Mouse (Mus musculus) gastrocnemius, postnatal 14 days (tissue): ENCODE results near the gene Nav2. TPM values are rescaled to one million over a fixed set of nuclear protein-coding genes. Genes with fewer than 3 reads are reported as not detected.
A peak's percentile ranks its signal among the peaks of the same experiment; 100 is the strongest.

Source experiments
- DNase-seq: peaks from one replicate; pipeline ENCODE4 v3.0.0; 2021; ENCODE audit warnings: mixed read lengths
- intact Hi-C: fragments of 180-260 bp; cut with DNase I; formaldehyde crosslinking; loops from one replicate; pipeline ENCODE4 v1.15.1; 2025; ENCODE audit warnings: low total_unique reads
- total RNA-seq, 2 experiments: library from RNA; stranded (reverse); gene quantifications; 2 replicates each; pipeline ENCODE4 v1.2.3; 2021

Nav2 gene
- total RNA-seq, 2 experiments from 2014 or later, result 26.2 to 39.3 TPM

GRCm38 (mm10) chr7:49250581-49251307, 342.2 kb downstream of the Nav2 start:
- DNase-seq, result no peak
- intact Hi-C loops, result loop anchor here (5.0 kb wide), 1 partner anchor 172 kb away; no protein-coding TSS in a partner anchor

DNA sequence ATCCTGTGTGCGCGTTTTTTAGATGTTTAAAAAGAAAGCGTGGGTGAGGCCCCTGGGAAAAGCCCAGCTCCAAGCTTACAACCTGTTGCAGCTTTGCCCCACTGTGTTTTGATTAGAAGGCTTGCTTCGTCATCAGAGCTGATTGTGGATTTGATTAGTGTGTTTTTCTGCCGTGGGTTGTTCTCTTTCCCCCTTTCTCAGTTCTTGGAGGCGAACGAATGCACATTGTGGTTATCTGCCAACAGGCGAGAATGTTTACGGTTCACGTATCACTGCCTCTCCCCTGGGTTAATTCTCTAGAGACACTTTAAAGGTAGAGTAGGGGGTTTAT, 342.8 kb downstream of the Nav2 start:
- intact Hi-C loops, result loop anchor here (5.0 kb wide), 1 partner anchor 171 kb away; no protein-coding TSS in a partner anchor
- no peak for DNase-seq

GRCm38 (mm10) chr7:49252444-49252843, 343.9 kb downstream of the Nav2 start:
- intact Hi-C loops, result loop anchor here (5.0 kb wide), 1 partner anchor 170 kb away; no protein-coding TSS in a partner anchor
- DNase-seq, result no peak

DNA sequence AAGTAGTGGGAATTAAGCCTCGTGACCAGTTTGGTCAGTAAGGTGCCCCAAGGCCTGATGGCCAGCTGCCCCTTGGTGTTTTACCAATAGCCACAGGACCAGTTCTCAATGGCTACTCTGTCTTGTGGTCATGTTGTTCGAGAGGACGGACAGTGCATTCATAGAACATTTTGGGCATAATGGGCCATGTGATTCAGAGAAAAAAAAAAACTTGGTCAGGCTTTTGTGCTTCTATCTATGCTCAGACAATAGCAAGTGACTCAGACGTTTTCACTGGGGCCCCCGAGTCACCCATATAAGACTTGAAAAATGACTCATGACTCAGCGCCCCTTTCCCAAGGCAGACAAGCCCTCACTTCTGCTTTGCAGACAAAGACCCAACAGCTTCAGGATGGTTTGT, 344.4 kb downstream of the Nav2 start:
- intact Hi-C loops, result loop anchor here (5.0 kb wide), 1 partner anchor 169 kb away; no protein-coding TSS in a partner anchor
- DNase-seq, result no peak

GRCm38 (mm10) chr7:49255053-49255452, 346.5 kb downstream of the Nav2 start:
- intact Hi-C loops, result no loop called here
- DNase-seq, result no peak

GRCm38 (mm10) chr7:49257234-49257906, 348.9 kb downstream of the Nav2 start:
- intact Hi-C loops, result no loop called here
- DNase-seq, result no peak

DNA sequence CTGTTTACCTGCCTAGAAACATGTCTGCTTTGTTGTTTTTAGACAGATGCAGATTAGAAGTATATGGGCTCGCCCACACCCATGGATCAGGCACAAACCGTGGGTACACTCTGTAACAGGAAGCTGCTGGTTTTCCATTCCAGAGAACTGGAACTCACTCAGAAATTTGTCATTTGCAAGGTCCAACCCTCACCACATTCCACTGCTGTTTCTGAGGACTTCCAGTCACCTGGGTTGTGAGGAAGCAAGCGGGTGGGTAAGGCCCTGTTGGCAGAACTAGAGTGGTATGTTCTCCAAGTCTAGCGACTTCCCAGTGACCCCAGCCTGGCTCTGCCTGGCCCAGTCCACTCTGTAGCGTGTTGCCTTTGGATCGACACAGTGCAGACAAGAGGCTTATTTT, 349.6 kb downstream of the Nav2 start:
- intact Hi-C loops, result no loop called here
- no peak for DNase-seq

DNA sequence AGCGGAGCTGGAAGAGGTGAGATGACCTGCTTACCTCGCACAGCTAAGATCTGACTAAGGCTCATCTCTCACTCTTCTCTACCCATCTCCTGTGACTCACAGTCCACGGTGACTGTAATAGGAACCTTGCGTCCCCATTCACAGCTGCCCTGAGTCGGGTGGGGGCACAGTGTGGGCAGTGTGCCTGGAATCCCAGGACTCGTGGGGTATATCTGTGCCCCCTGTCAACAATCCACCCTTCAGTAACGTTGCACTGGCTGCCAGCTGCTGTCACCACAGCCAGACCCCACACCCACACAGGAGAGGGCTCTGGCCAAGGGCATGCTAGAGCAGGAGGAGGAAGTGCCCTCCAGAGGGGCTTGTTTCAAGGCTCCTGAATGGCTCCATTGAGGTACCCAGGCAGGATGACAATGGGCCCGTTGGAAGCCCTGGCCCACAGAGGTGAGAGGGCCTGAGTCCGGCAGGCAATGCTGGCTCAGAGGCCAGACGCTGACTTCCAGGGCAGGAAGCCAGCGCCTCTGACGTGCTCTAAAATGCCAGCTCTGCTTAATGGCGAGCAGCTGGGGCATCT, 353.5 kb downstream of the Nav2 start:
- intact Hi-C loops, result no loop called here

DNA sequence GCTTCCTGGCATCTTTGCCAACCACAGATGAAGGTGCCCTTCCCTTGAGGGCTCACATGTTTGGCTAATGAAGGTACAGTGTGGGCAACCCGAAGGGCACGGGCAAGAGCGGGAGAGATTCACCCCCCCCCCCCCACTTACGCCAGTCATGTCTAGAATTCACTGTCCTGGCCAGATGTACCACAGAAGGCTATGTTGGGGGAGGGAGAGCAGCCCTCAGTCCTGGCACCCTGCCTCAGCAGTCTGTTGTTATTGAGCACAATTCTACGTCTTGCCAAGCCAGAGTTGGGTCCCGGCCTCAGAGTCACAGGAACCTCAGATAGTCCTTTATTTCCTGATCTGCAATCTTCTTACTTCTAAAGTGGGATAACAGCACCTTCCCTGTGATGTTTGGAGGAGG, 357.9 kb downstream of the Nav2 start:
- intact Hi-C loops, result no loop called here
- peak; percentile 47 for DNase-seq

More for the DNA sequence above, 353.5 kb downstream of the Nav2 start:
- peak; percentile 71 for DNase-seq

- intact Hi-C loops, result no loop called here
- DNase-seq, result no peak
Observed at GRCm38 (mm10) chr7:49267621-49268325, 359.3 kb downstream of the Nav2 start.

GRCm38 (mm10) chr7:49268401-49268921, 359.9 kb downstream of the Nav2 start:
- intact Hi-C loops, result no loop called here

GRCm38 (mm10) chr7:49270855-49271254, 362.3 kb downstream of the Nav2 start:
- intact Hi-C loops, result no loop called here
- no peak for DNase-seq

More at GRCm38 (mm10) chr7:49268401-49268921, 359.9 kb downstream of the Nav2 start:
- DNase-seq, result no peak

- intact Hi-C loops, result loop anchor here (2.0 kb wide), 1 partner anchor 142 kb away; no protein-coding TSS in a partner anchor
Observed at GRCm38 (mm10) chr7:49272445-49273439, 364.2 kb downstream of the Nav2 start.

GRCm38 (mm10) chr7:49273907-49274656, 365.6 kb downstream of the Nav2 start:
- no peak for DNase-seq
- intact Hi-C loops, result loop anchor here (2.0 kb wide), 1 partner anchor 143 kb away; no protein-coding TSS in a partner anchor

More at GRCm38 (mm10) chr7:49272445-49273439, 364.2 kb downstream of the Nav2 start:
- DNase-seq, result peak; percentile 73

GRCm38 (mm10) chr7:49274676-49275075, 366.2 kb downstream of the Nav2 start:
- no peak for DNase-seq
- intact Hi-C loops, result no loop called here

- intact Hi-C loops, result no loop called here
- DNase-seq, result no peak
Observed at GRCm38 (mm10) chr7:49276163-49276562, 367.6 kb downstream of the Nav2 start.

- intact Hi-C loops, result no loop called here
- no peak for DNase-seq
Observed at GRCm38 (mm10) chr7:49277685-49278084, 369.2 kb downstream of the Nav2 start.

- intact Hi-C loops, result no loop called here
- DNase-seq, result no peak
Observed at GRCm38 (mm10) chr7:49278531-49278930, 370.0 kb downstream of the Nav2 start.
